Comparison of ENCODE assay signal across 11 mouse cellular contexts in the genomic region with DNA sequence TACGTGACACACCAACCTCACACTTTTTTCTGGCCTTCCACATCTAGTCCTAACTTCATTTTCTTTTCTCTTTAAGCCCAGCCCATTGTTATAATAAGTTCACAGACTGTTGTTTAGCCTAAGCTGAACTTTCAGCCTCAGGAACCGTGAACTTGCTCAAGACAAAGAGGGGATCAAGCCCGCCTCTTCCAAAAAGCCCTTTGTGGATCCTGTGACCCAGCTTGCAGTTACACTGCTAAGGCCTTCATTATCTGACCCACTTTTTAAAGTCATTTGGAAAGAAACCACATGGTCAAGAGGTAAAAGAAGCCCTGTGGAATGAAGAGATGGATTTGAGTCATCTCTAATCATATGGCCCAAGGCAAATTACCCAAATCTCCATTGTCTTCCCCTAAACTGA. TPM values are rescaled to one million over a fixed set of nuclear protein-coding genes. Genes with fewer than 3 reads are reported as not detected.
DNase-seq lines count a peak whose midpoint lies in the region; ATAC-seq and TF ChIP-seq lines count a peak whose summit lies in the region.
"Had no signal": no experiment of that assay in that cellular context is flagged by ENCODE, and none has a peak within 500 bp of the region (broad histone marks: within the 10 kb centered on the region; RNA-seq: fewer than 3 reads in every experiment).

No protein-coding gene starts in this region.

- WGBS in heart, embryonic 15.5 days: 89% methylated on average over 3 of the region's 3 CpGs
- WGBS in spleen, adult 2 months: 84% methylated on average over 3 of the region's 3 CpGs
- 84% methylated on average over 3 of the region's 3 CpGs for WGBS in limb, embryonic 12.5 days
- WGBS in stomach, embryonic 16.5 days: 66% methylated on average over 3 of the region's 3 CpGs

- TF ChIP-seq CTCF in spleen, adult 2 months (IDR thresholded peaks at IDR 0.05; ENCODE audit: extremely low read depth, insufficient read depth, insufficient read length, insufficient replicate concordance): no peak

- peak overlapping the region; percentile 98; the same call in 1 of the 2 replicates for H3K27ac ChIP-seq in heart, embryonic 15.5 days
- 0 out of 2 replicates have a peak overlapping the region, but pooled peaks have one; percentile 18 for H3K27ac ChIP-seq in spleen, adult 2 months (ENCODE audit: insufficient read depth, low read length)
- H3K27ac ChIP-seq in limb, embryonic 12.5 days: peak overlapping the region; percentile 100
- H3K27ac ChIP-seq in stomach, embryonic 16.5 days (ENCODE audit: low read length): peak overlapping the region; percentile 2; the same call in 1 of the 2 replicates
- H3K27ac ChIP-seq: liver, embryonic 14.5 days had no signal

- H3K36me3 ChIP-seq in heart, embryonic 15.5 days: peaks cover 4% of the 10 kb centered on the region; the same call in 1 of the 2 replicates
- H3K36me3 ChIP-seq in spleen, adult 2 months (ENCODE audit: control insufficient read depth, insufficient read depth, low read length): no peaks in the 10 kb centered on the region
- H3K36me3 ChIP-seq in limb, embryonic 12.5 days: peaks cover 17% of the 10 kb centered on the region
- no peaks in the 10 kb centered on the region for H3K36me3 ChIP-seq in stomach, embryonic 16.5 days (ENCODE audit: control insufficient read depth, insufficient read depth, low read length)

- no peaks in the 10 kb centered on the region for H3K9me3 ChIP-seq in heart, embryonic 15.5 days (replicated peaks)
- no peaks in the 10 kb centered on the region for H3K9me3 ChIP-seq in limb, embryonic 12.5 days
- no peaks in the 10 kb centered on the region for H3K9me3 ChIP-seq in stomach, embryonic 16.5 days (replicated peaks; ENCODE audit: control insufficient read depth, low read length)

- no peak for DNase-seq in heart, adult 8-10 months (ENCODE audit: low spot score)
- DNase-seq in spleen, adult 2 months (ENCODE audit: low read depth in 1 of 2, low spot score in 2 of 2): no peak
- DNase-seq in spleen, postnatal 4 days (ENCODE audit: low spot score in 2 of 2): no peak
- no peak for DNase-seq in adrenal gland, postnatal 4 days (ENCODE audit: low spot score in 2 of 2)
- no peak for DNase-seq in lung, postnatal 36 days
- DNase-seq: heart, postnatal 36 days; right cerebral cortex, postnatal 4 days had no signal

- TF ChIP-seq POLR2A in spleen, adult 2 months (IDR thresholded peaks at IDR 0.05; ENCODE audit: low read depth, low read length): no peak

- no peaks in the 10 kb centered on the region for H3K27me3 ChIP-seq in heart, embryonic 15.5 days
- no peaks in the 10 kb centered on the region for H3K27me3 ChIP-seq in spleen, adult 2 months (ENCODE audit: control insufficient read depth, insufficient read depth, low read length)
- H3K27me3 ChIP-seq in limb, embryonic 12.5 days: no peaks in the 10 kb centered on the region
- H3K27me3 ChIP-seq in stomach, embryonic 16.5 days (ENCODE audit: control insufficient read depth, insufficient read depth, low read length): no peaks in the 10 kb centered on the region

- H3K4me2 ChIP-seq in heart, embryonic 15.5 days: peak overlapping the region; percentile 74; the same call in 1 of the 2 replicates
- peak overlapping the region; percentile 72 for H3K4me2 ChIP-seq in limb, embryonic 12.5 days
- H3K4me2 ChIP-seq in stomach, embryonic 16.5 days (ENCODE audit: low read depth, low read length): no peak overlapping the region

- no peak overlapping the region for H3K4me3 ChIP-seq in heart, embryonic 15.5 days
- H3K4me3 ChIP-seq in spleen, adult 2 months (ENCODE audit: extremely low read depth, insufficient read depth, insufficient read length): no peak overlapping the region
- no peak overlapping the region for H3K4me3 ChIP-seq in limb, embryonic 12.5 days (replicated peaks)
- no peak overlapping the region for H3K4me3 ChIP-seq in stomach, embryonic 16.5 days (replicated peaks; ENCODE audit: low read length)

- no peak for ATAC-seq in heart, embryonic 15.5 days (replicated peaks; ENCODE audit: insufficient number of reproducible peaks, insufficient read depth, low FRiP score, low read depth)
- ATAC-seq in limb, embryonic 12.5 days (ENCODE audit: insufficient number of reproducible peaks, insufficient read depth, low FRiP score, low TSS enrichment, low read depth): no peak
- no peak for ATAC-seq in stomach, embryonic 16.5 days (ENCODE audit: insufficient read depth, low FRiP score)

- H3K9ac ChIP-seq in heart, embryonic 15.5 days: no peak overlapping the region
- no peak overlapping the region for H3K9ac ChIP-seq in limb, embryonic 12.5 days (replicated peaks)
- no peak overlapping the region for H3K9ac ChIP-seq in stomach, embryonic 16.5 days (ENCODE audit: low read length)

- H3K4me1 ChIP-seq in heart, embryonic 15.5 days (replicated peaks): peaks cover 13% of the 10 kb centered on the region
- H3K4me1 ChIP-seq in spleen, adult 2 months (ENCODE audit: control insufficient read depth, insufficient read depth, insufficient read length): peaks cover 6% of the 10 kb centered on the region; the same call in 1 of the 2 replicates
- peaks cover 19% of the 10 kb centered on the region for H3K4me1 ChIP-seq in limb, embryonic 12.5 days (replicated peaks)
- peaks cover 9% of the 10 kb centered on the region; the same call in 1 of the 2 replicates for H3K4me1 ChIP-seq in stomach, embryonic 16.5 days (ENCODE audit: control insufficient read depth, insufficient read depth, low read length)

RNA-seq across cellular contexts. Expression of a gene that starts 19.0 kb away (rescaled TPM):
- 62.0 and 68.1 TPM in 2 replicates for polyA plus RNA-seq in heart, embryonic 15.5 days (2015; fragmentation: Nextera tagmentation; extraction: Ambion mirVana)
- 10 to 100 TPM; 18.2 to 30.9 (median 21.1) TPM for total RNA-seq in heart, adult 8-10 months (2022)
- 14.4 and 17.5 TPM in 2 replicates for polyA plus RNA-seq in spleen, adult 2 months (2012; rRNA removed)
- 172 and 185 TPM in 2 replicates for polyA plus RNA-seq in limb, embryonic 12.5 days (2016; fragmentation: Nextera tagmentation; extraction: Ambion mirVana)
- polyA plus RNA-seq in stomach, embryonic 16.5 days (2015; fragmentation: Nextera tagmentation; extraction: Ambion mirVana): 69.4 and 75.9 TPM in 2 replicates
- total RNA-seq in adrenal gland, postnatal 4 days (2021): 10 to 100 TPM; 47.0 to 48.8 TPM

Comparison
In these comparisons a context has a peak if more than half of its experiments do, and no peak if none do; other contexts are left out.
1. H3K27ac ChIP-seq: peak in every context shown above with its lines; median percentile 100 in limb, embryonic 12.5 days; 98 in heart, embryonic 15.5 days; 18 in spleen, adult 2 months; 2 in stomach, embryonic 16.5 days.